Mouse (Mus musculus) heart, adult 2 months (tissue): ENCODE measurements around the gene Olfr885. TPM values are rescaled to one million over a fixed set of nuclear protein-coding genes. Genes with fewer than 3 reads are reported as not detected.

Experiments
- DNase-seq, 2 experiments: peaks; one replicate each; pipeline ENCODE4 v3.0.0; 2021
- H3K27ac ChIP-seq: fragments of 200-600 bp; 2 replicates; pipeline ENCODE4 v1.8.1; 2022
- H3K27me3 ChIP-seq: fragments of 200-500 bp; 2 replicates; pipeline ENCODE4 v1.6.1; 2012; ENCODE audit warnings: mild to moderate bottlenecking, low read length, inconsistent platforms, mixed read lengths; ENCODE audit not compliant: control insufficient read depth, insufficient read depth
- H3K36me3 ChIP-seq: fragments of 200-500 bp; 2 replicates; pipeline ENCODE4 v1.6.1; 2012; ENCODE audit warnings: low read length, inconsistent platforms; ENCODE audit not compliant: control insufficient read depth, insufficient read depth
- H3K4me1 ChIP-seq: fragments of 200-500 bp; 2 replicates; pipeline ENCODE4 v1.6.1; 2011; ENCODE audit warnings: low read length; ENCODE audit not compliant: control insufficient read depth, insufficient read depth
- H3K4me3 ChIP-seq: fragments of 200-600 bp; 2 replicates; pipeline ENCODE4 v1.8.1; 2022
- H3K79me2 ChIP-seq: fragments of 200-500 bp; replicated peaks from 2 replicates; pipeline ENCODE4 v1.6.1; 2012; ENCODE audit warnings: mild to moderate bottlenecking, inconsistent platforms, low read length, moderate library complexity, mixed read lengths; ENCODE audit not compliant: control insufficient read depth, insufficient read depth
- H3K9ac ChIP-seq: fragments of 200-500 bp; 2 replicates; pipeline ENCODE4 v1.6.1; 2012; ENCODE audit warnings: low read depth, mild to moderate bottlenecking, control low read depth, inconsistent platforms, low read length, mixed read lengths
- CTCF ChIP-seq: fragments of 200-600 bp; IDR thresholded peaks from 2 replicates; pipeline ENCODE4 v1.8.1; 2022; ENCODE audit warnings: antibody characterized with exemption, mild to moderate bottlenecking, moderate library complexity
- EP300 ChIP-seq: fragments of 200-500 bp; IDR thresholded peaks from 2 replicates; pipeline ENCODE4 v1.6.1; 2011; ENCODE audit warnings: low read depth, low read length, control low read depth; ENCODE audit not compliant: insufficient read depth
- POLR2A ChIP-seq: fragments of 200-500 bp; IDR thresholded peaks from 2 replicates; pipeline ENCODE4 v1.6.1; 2011; ENCODE audit warnings: mild to moderate bottlenecking, low read depth, low read length, control low read depth; ENCODE audit not compliant: insufficient read depth
- WGBS: fragments of 180-500 bp; shearing (Covaris S2); methylation state at CpG from one replicate; pipeline ENCODE4 v1.1.7; 2018; 5-methylcytosine and 5-hydroxymethylcytosine counted together
- intact Hi-C: fragments of 180-260 bp; cut with DNase I; formaldehyde crosslinking; loops from one replicate; pipeline ENCODE4 v1.15.1; 2025
- long read RNA-seq: library from polyadenylated mRNA; stranded (forward); transcript quantifications from one replicate; pipeline ENCODE4 v2.0.0, GENCODE M21; 2021
- polyA plus RNA-seq: library from polyadenylated mRNA; depleted of rRNA; stranded (reverse); fragments of >200 nt; gene quantifications from 2 replicates; pipeline ENCODE4 v1.2.3, GENCODE M21; 2012; rRNA removed
- total RNA-seq, 2 experiments: library from RNA; stranded (reverse); gene quantifications; 2 replicates each; pipeline ENCODE4 v1.2.3; 2021

The Olfr885 gene
- total RNA-seq (not detected), polyA plus RNA-seq (not detected in 2 replicates)
- long read RNA-seq = 0 reads

DNA sequence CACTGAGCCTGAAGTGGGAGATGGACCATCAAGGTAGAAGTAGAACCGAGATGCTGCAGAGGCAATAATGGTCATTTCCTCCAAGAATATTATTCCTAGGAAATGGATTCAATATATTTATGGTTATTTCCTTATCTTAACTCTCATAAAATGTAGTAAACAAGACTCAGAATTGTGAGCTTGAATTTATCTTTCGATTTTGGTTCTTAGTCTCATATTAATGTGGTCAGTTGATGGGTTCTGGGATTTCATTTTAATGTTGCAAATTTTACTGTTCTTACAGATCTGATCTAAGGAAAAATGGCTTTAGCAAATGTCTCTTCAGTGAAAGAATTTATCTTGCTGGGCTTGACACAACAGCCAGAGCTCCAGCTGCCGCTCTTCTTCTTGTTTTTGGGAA is at the start of gene Olfr885:
Olfr885 (plus strand) TSS at position 301 of the 400 bp plus-strand sequence.
- no peak within 1 kb of the TSS for H3K4me3 ChIP-seq
- no peak within 1 kb of the TSS for H3K27ac ChIP-seq
- H3K4me1 ChIP-seq = no peaks in the 10 kb centered on the region
- intact Hi-C loops = no loop called here
- WGBS = 65% methylated on average over 3 of the region's 3 CpGs
- TF ChIP-seq CTCF = no peak
- no peak for TF ChIP-seq EP300
- no peak for TF ChIP-seq POLR2A
- H3K27me3 ChIP-seq = no peaks in the 10 kb centered on the region
- DNase-seq = no peak
- no peaks in the 10 kb centered on the region for H3K79me2 ChIP-seq
- no peak within 1 kb of the TSS for H3K9ac ChIP-seq
- no peaks in the 10 kb centered on the region for H3K36me3 ChIP-seq

DNA sequence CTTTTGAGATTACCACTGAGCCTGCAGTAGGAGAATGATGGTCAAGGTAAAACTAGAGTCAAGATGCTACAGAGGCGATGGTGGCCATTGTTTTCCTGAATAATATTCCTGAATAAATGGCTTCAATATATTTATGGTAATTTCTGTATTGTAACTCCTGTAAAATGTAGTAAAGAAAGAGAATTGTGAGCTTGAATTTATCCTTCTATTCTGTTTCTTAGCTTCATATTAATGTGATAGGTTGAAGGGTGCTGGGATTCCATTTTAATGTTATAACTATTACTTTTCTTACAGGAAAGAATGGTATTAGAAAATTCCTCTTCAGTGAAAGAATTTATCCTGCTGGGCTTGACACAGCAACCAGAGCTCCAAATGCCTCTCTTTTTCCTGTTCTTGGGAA is 35.6 kb upstream of the Olfr885 start, which contains the start of gene Olfr883:
Olfr883 (plus strand) TSS at position 301 of the 400 bp plus-strand sequence.
- H3K36me3 ChIP-seq = no peaks in the 10 kb centered on the region
- no peaks in the 10 kb centered on the region for H3K4me1 ChIP-seq
- H3K27ac ChIP-seq = no peak within 1 kb of the TSS
- H3K9ac ChIP-seq = no peak within 1 kb of the TSS
- H3K4me3 ChIP-seq = no peak within 1 kb of the TSS
- no peaks in the 10 kb centered on the region for H3K79me2 ChIP-seq
- DNase-seq = no peak
- H3K27me3 ChIP-seq = no peaks in the 10 kb centered on the region
- intact Hi-C loops = no loop called here
- TF ChIP-seq CTCF (no peak), POLR2A (no peak), EP300 (no peak)
- 70% methylated on average over 1 of the region's 1 CpGs for WGBS

DNA sequence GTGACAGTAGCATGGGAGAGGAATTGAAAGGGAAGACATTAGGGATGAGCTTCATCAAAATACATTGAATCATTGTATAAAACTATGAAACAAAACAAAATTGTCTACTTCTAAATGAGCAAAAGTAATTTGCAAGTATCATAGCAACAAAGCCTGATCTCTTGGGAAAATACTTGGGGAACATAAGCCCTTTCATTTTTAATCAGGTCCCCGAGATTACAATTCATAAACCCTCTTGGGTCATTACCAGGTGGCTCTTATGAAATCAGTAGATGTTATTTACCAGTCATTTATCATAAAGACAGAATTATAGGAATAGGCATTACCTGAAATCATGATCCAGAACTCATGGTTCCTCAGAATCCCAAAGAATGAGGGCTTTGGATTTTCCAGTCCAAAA is 14.9 kb upstream of the Olfr885 start, which contains the start of gene Olfr884:
Olfr884 (plus strand) TSS at position 301 of the 400 bp plus-strand sequence.
- Histone ChIP-seq H3K4me3 (no peak within 1 kb of the TSS), H3K36me3 (no peaks in the 10 kb centered on the region), H3K79me2 (no peaks in the 10 kb centered on the region), H3K27ac (no peak within 1 kb of the TSS), H3K4me1 (no peaks in the 10 kb centered on the region), H3K27me3 (no peaks in the 10 kb centered on the region), H3K9ac (no peak within 1 kb of the TSS)
- 35% methylated on average over 1 of the region's 1 CpGs for WGBS
- intact Hi-C loops = no loop called here
- TF ChIP-seq EP300 (no peak), CTCF (no peak), POLR2A (no peak)
- no peak for DNase-seq

DNA sequence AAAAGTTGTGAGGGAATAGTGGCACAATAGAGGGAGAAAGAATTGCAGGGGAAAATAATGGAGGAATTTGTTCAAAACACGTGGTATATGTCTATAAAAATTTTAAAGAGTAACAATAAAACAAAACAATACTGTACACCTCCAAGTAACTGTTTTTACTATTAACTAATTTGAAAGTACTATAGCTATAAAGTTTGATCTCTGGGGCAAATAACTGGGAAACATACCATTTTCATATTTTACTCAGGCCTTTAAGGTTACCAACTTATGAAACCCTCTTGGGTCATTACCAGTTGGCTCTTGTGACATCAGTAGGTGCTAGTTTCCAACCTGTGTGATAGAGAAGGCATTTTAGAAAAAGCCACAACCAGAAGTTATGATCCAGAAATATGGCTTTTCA is 22.6 kb downstream of the Olfr885 start, which contains the start of gene Olfr887:
Olfr887 (plus strand) TSS at position 301 of the 400 bp plus-strand sequence.
- H3K36me3 ChIP-seq = no peaks in the 10 kb centered on the region
- no peaks in the 10 kb centered on the region for H3K4me1 ChIP-seq
- no peak within 1 kb of the TSS for H3K9ac ChIP-seq
- H3K27ac ChIP-seq = no peak within 1 kb of the TSS
- H3K27me3 ChIP-seq = no peaks in the 10 kb centered on the region
- H3K4me3 ChIP-seq = no peak within 1 kb of the TSS
- WGBS = 63% methylated on average over 1 of the region's 1 CpGs
- TF ChIP-seq EP300 = no peak
- TF ChIP-seq POLR2A = no peak
- TF ChIP-seq CTCF = no peak
- intact Hi-C loops = no loop called here
- no peaks in the 10 kb centered on the region for H3K79me2 ChIP-seq
- no peak for DNase-seq

DNA sequence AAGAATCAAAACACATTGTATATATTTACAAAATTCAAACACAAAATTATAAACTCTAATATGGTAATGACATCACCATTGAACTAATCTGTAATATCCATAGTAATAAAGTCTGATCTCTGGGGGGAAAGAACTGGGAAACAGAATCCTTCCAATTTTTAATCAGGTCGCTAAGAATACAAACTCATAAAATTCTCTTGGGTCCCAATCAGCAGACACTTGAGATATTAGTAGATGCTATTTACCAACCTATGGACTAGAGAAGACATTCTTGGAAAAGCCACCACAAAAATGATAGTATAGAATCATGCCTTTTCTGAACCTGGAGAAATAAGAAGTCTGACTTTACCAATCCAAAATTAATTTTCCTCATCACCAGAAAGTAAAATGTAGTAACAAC is 46.7 kb downstream of the Olfr885 start, which contains the start of gene Olfr888:
Olfr888 (plus strand) TSS at position 301 of the 400 bp plus-strand sequence.
- Histone ChIP-seq H3K27me3 (no peaks in the 10 kb centered on the region), H3K27ac (no peak within 1 kb of the TSS), H3K36me3 (no peaks in the 10 kb centered on the region), H3K9ac (no peak within 1 kb of the TSS), H3K79me2 (no peaks in the 10 kb centered on the region), H3K4me3 (no peak within 1 kb of the TSS), H3K4me1 (no peaks in the 10 kb centered on the region)
- DNase-seq = no peak
- intact Hi-C loops = no loop called here
- WGBS = 60% methylated on average over 1 of the region's 1 CpGs
- TF ChIP-seq CTCF = no peak
- TF ChIP-seq EP300 = no peak
- no peak for TF ChIP-seq POLR2A

Other genes with a start within 250 kb of the Olfr885 start
- not detected for gene Olfr877, start 207.1 kb upstream of the Olfr885 start, total RNA-seq
- not detected in 2 replicates for gene Olfr877, start 207.1 kb upstream of the Olfr885 start, polyA plus RNA-seq
- gene Olfr145, start 164.6 kb upstream of the Olfr885 start, total RNA-seq = not detected
- gene Olfr145, start 164.6 kb upstream of the Olfr885 start, polyA plus RNA-seq = not detected in 2 replicates
- not detected for gene Olfr878, start 143.5 kb upstream of the Olfr885 start, total RNA-seq
- gene Olfr878, start 143.5 kb upstream of the Olfr885 start, polyA plus RNA-seq = not detected in 2 replicates
- gene Olfr881, start 69.5 kb upstream of the Olfr885 start, total RNA-seq = not detected
- not detected in 2 replicates for gene Olfr881, start 69.5 kb upstream of the Olfr885 start, polyA plus RNA-seq
- gene Olfr883, start 35.5 kb upstream of the Olfr885 start, total RNA-seq = not detected
- not detected in 2 replicates for gene Olfr883, start 35.5 kb upstream of the Olfr885 start, polyA plus RNA-seq
- not detected for gene Olfr884, start 14.8 kb upstream of the Olfr885 start, total RNA-seq
- gene Olfr884, start 14.8 kb upstream of the Olfr885 start, polyA plus RNA-seq = not detected in 2 replicates
- gene Olfr887, start 22.8 kb downstream of the Olfr885 start, total RNA-seq = not detected
- not detected in 2 replicates for gene Olfr887, start 22.8 kb downstream of the Olfr885 start, polyA plus RNA-seq
- not detected for gene Olfr888, start 46.8 kb downstream of the Olfr885 start, total RNA-seq
- gene Olfr888, start 46.8 kb downstream of the Olfr885 start, polyA plus RNA-seq = not detected in 2 replicates
- gene Olfr889, start 53.9 kb downstream of the Olfr885 start, total RNA-seq = not detected
- not detected in 2 replicates for gene Olfr889, start 53.9 kb downstream of the Olfr885 start, polyA plus RNA-seq
- not detected for gene Olfr890, start 81.2 kb downstream of the Olfr885 start, total RNA-seq
- gene Olfr890, start 81.2 kb downstream of the Olfr885 start, polyA plus RNA-seq = not detected in 2 replicates
- not detected for gene Olfr891, start 119.5 kb downstream of the Olfr885 start, total RNA-seq
- not detected in 2 replicates for gene Olfr891, start 119.5 kb downstream of the Olfr885 start, polyA plus RNA-seq
- not detected for gene Olfr893, start 147.0 kb downstream of the Olfr885 start, total RNA-seq
- not detected in 2 replicates for gene Olfr893, start 147.0 kb downstream of the Olfr885 start, polyA plus RNA-seq
- gene Olfr894, start 156.7 kb downstream of the Olfr885 start, total RNA-seq = not detected
- gene Olfr894, start 156.7 kb downstream of the Olfr885 start, polyA plus RNA-seq = not detected in 2 replicates
- not detected for gene Olfr143, start 191.5 kb downstream of the Olfr885 start, total RNA-seq
- not detected in 2 replicates for gene Olfr143, start 191.5 kb downstream of the Olfr885 start, polyA plus RNA-seq
- gene Olfr895, start 206.5 kb downstream of the Olfr885 start, total RNA-seq = not detected
- not detected in 2 replicates for gene Olfr895, start 206.5 kb downstream of the Olfr885 start, polyA plus RNA-seq
- not detected for gene Olfr896-ps1, start 229.8 kb downstream of the Olfr885 start, total RNA-seq
- not detected in 2 replicates for gene Olfr896-ps1, start 229.8 kb downstream of the Olfr885 start, polyA plus RNA-seq